Mouse (Mus musculus): ENCODE data around the gene Tnik. TPM values are rescaled to one million over a fixed set of nuclear protein-coding genes. Genes with fewer than 3 reads are reported as not detected.

Tnik gene
- polyA plus RNA-seq, 1 experiment from 2014 or later, result 40.1 TPM

GRCm38 (mm10) chr3:28346476-28346875, 83.5 kb downstream of the Tnik start:
- 82% methylated on average over 4 of the region's 4 CpGs for WGBS
- H3K4me1 ChIP-seq (replicated peaks; ENCODE audit: control insufficient read depth, insufficient read depth, low read length), result no peaks in the 10 kb centered on the region
- no peak for DNase-seq (ENCODE audit: low spot score)
- no peaks in the 10 kb centered on the region for H3K36me3 ChIP-seq (ENCODE audit: control insufficient read depth, insufficient read depth, low read length)
- H3K9me3 ChIP-seq (ENCODE audit: control insufficient read depth, low read length), result no peaks in the 10 kb centered on the region
- no peak overlapping the region for H3K4me3 ChIP-seq (ENCODE audit: low read depth, low read length)
- no peak overlapping the region for H3K9ac ChIP-seq (ENCODE audit: low read depth, low read length)
- no peak for ATAC-seq (ENCODE audit: low FRiP score)
- no peaks in the 10 kb centered on the region; the same call in 1 of the 2 replicates for H3K27me3 ChIP-seq (ENCODE audit: control insufficient read depth, insufficient read depth, low read length)
- no peak overlapping the region for H3K4me2 ChIP-seq (replicated peaks; ENCODE audit: low read depth, low read length)
- H3K27ac ChIP-seq (ENCODE audit: low read depth, low read length), result no peak overlapping the region

GRCm38 (mm10) chr3:28348746-28349145, 85.7 kb downstream of the Tnik start:
- 95% methylated on average over 1 of the region's 1 CpGs for WGBS
- no peaks in the 10 kb centered on the region for H3K9me3 ChIP-seq (ENCODE audit: control insufficient read depth, low read length)
- no peak overlapping the region for H3K4me2 ChIP-seq (replicated peaks; ENCODE audit: low read depth, low read length)
- DNase-seq (ENCODE audit: low spot score), result no peak
- H3K4me1 ChIP-seq (replicated peaks; ENCODE audit: control insufficient read depth, insufficient read depth, low read length), result no peaks in the 10 kb centered on the region
- H3K27me3 ChIP-seq (ENCODE audit: control insufficient read depth, insufficient read depth, low read length), result no peaks in the 10 kb centered on the region
- no peak for ATAC-seq (ENCODE audit: low FRiP score)
- H3K27ac ChIP-seq (ENCODE audit: low read depth, low read length), result no peak overlapping the region
- H3K9ac ChIP-seq (ENCODE audit: low read depth, low read length), result no peak overlapping the region
- no peaks in the 10 kb centered on the region for H3K36me3 ChIP-seq (ENCODE audit: control insufficient read depth, insufficient read depth, low read length)
- H3K4me3 ChIP-seq (ENCODE audit: low read depth, low read length), result no peak overlapping the region

GRCm38 (mm10) chr3:28350147-28350801, 87.3 kb downstream of the Tnik start:
- no peak overlapping the region for H3K4me2 ChIP-seq (replicated peaks; ENCODE audit: low read depth, low read length)
- ATAC-seq (ENCODE audit: low FRiP score), result no peak
- H3K4me3 ChIP-seq (ENCODE audit: low read depth, low read length), result no peak overlapping the region
- H3K36me3 ChIP-seq (ENCODE audit: control insufficient read depth, insufficient read depth, low read length), result no peaks in the 10 kb centered on the region
- WGBS, result 85% methylated on average over 10 of the region's 10 CpGs
- H3K9me3 ChIP-seq (ENCODE audit: control insufficient read depth, low read length), result no peaks in the 10 kb centered on the region
- DNase-seq (ENCODE audit: low spot score), result no peak
- H3K27ac ChIP-seq (ENCODE audit: low read depth, low read length), result no peak overlapping the region
- no peaks in the 10 kb centered on the region for H3K27me3 ChIP-seq (ENCODE audit: control insufficient read depth, insufficient read depth, low read length)
- H3K9ac ChIP-seq (ENCODE audit: low read depth, low read length), result no peak overlapping the region
- no peaks in the 10 kb centered on the region for H3K4me1 ChIP-seq (replicated peaks; ENCODE audit: control insufficient read depth, insufficient read depth, low read length)

GRCm38 (mm10) chr3:28358391-28358790, 95.4 kb downstream of the Tnik start:
- no peak overlapping the region for H3K9ac ChIP-seq (ENCODE audit: low read depth, low read length)
- no peak for DNase-seq (ENCODE audit: low spot score)
- H3K36me3 ChIP-seq (ENCODE audit: control insufficient read depth, insufficient read depth, low read length), result no peaks in the 10 kb centered on the region
- ATAC-seq (ENCODE audit: low FRiP score), result no peak
- WGBS, result 77% methylated on average over 2 of the region's 2 CpGs
- no peaks in the 10 kb centered on the region for H3K9me3 ChIP-seq (ENCODE audit: control insufficient read depth, low read length)
- no peak overlapping the region for H3K4me2 ChIP-seq (replicated peaks; ENCODE audit: low read depth, low read length)
- H3K27me3 ChIP-seq (ENCODE audit: control insufficient read depth, insufficient read depth, low read length), result no peaks in the 10 kb centered on the region
- no peaks in the 10 kb centered on the region for H3K4me1 ChIP-seq (replicated peaks; ENCODE audit: control insufficient read depth, insufficient read depth, low read length)
- H3K27ac ChIP-seq (ENCODE audit: low read depth, low read length), result no peak overlapping the region
- H3K4me3 ChIP-seq (ENCODE audit: low read depth, low read length), result no peak overlapping the region

- no peaks in the 10 kb centered on the region for H3K27me3 ChIP-seq (ENCODE audit: control insufficient read depth, insufficient read depth, low read length)
- DNase-seq (ENCODE audit: low spot score) (no peak), ATAC-seq (ENCODE audit: low FRiP score) (no peak)
- no peaks in the 10 kb centered on the region for H3K9me3 ChIP-seq (ENCODE audit: control insufficient read depth, low read length)
- no peak overlapping the region for H3K27ac ChIP-seq (ENCODE audit: low read depth, low read length)
- no peaks in the 10 kb centered on the region for H3K4me1 ChIP-seq (replicated peaks; ENCODE audit: control insufficient read depth, insufficient read depth, low read length)
- WGBS, result 75% methylated on average over 6 of the region's 6 CpGs
- no peak overlapping the region for H3K4me2 ChIP-seq (replicated peaks; ENCODE audit: low read depth, low read length)
- H3K36me3 ChIP-seq (ENCODE audit: control insufficient read depth, insufficient read depth, low read length), result no peaks in the 10 kb centered on the region
- H3K9ac ChIP-seq (ENCODE audit: low read depth, low read length), result no peak overlapping the region
- no peak overlapping the region for H3K4me3 ChIP-seq (ENCODE audit: low read depth, low read length)
Observed at GRCm38 (mm10) chr3:28359138-28359537, 96.1 kb downstream of the Tnik start.

- H3K4me1 ChIP-seq (replicated peaks; ENCODE audit: control insufficient read depth, insufficient read depth, low read length), result no peaks in the 10 kb centered on the region
- H3K9me3 ChIP-seq (ENCODE audit: control insufficient read depth, low read length), result no peaks in the 10 kb centered on the region
- no peak overlapping the region for H3K27ac ChIP-seq (ENCODE audit: low read depth, low read length)
- H3K4me2 ChIP-seq (replicated peaks; ENCODE audit: low read depth, low read length), result no peak overlapping the region
- DNase-seq (ENCODE audit: low spot score) (no peak), ATAC-seq (ENCODE audit: low FRiP score) (no peak)
- H3K27me3 ChIP-seq (ENCODE audit: control insufficient read depth, insufficient read depth, low read length), result no peaks in the 10 kb centered on the region
- H3K4me3 ChIP-seq (ENCODE audit: low read depth, low read length), result no peak overlapping the region
- no peaks in the 10 kb centered on the region for H3K36me3 ChIP-seq (ENCODE audit: control insufficient read depth, insufficient read depth, low read length)
- H3K9ac ChIP-seq (ENCODE audit: low read depth, low read length), result no peak overlapping the region
- 91% methylated on average over 6 of the region's 6 CpGs for WGBS
Observed at GRCm38 (mm10) chr3:28361056-28361455, 98.0 kb downstream of the Tnik start.

- WGBS, result 62% methylated on average over 5 of the region's 5 CpGs
- DNase-seq (ENCODE audit: low spot score) (peak; percentile 22), ATAC-seq (ENCODE audit: low FRiP score) (no peak)
- H3K27me3 ChIP-seq (ENCODE audit: control insufficient read depth, insufficient read depth, low read length), result no peaks in the 10 kb centered on the region
- no peaks in the 10 kb centered on the region for H3K9me3 ChIP-seq (ENCODE audit: control insufficient read depth, low read length)
- H3K36me3 ChIP-seq (ENCODE audit: control insufficient read depth, insufficient read depth, low read length), result no peaks in the 10 kb centered on the region
- H3K27ac ChIP-seq (ENCODE audit: low read depth, low read length), result no peak overlapping the region
- H3K9ac ChIP-seq (ENCODE audit: low read depth, low read length), result no peak overlapping the region
- no peak overlapping the region for H3K4me3 ChIP-seq (ENCODE audit: low read depth, low read length)
- no peak overlapping the region for H3K4me2 ChIP-seq (replicated peaks; ENCODE audit: low read depth, low read length)
- H3K4me1 ChIP-seq (replicated peaks; ENCODE audit: control insufficient read depth, insufficient read depth, low read length), result no peaks in the 10 kb centered on the region
Observed at GRCm38 (mm10) chr3:28363441-28364125, 100.6 kb downstream of the Tnik start.

GRCm38 (mm10) chr3:28368746-28369145, 105.7 kb downstream of the Tnik start:
- H3K9ac ChIP-seq (ENCODE audit: low read depth, low read length), result no peak overlapping the region
- no peaks in the 10 kb centered on the region for H3K9me3 ChIP-seq (ENCODE audit: control insufficient read depth, low read length)
- no peaks in the 10 kb centered on the region for H3K36me3 ChIP-seq (ENCODE audit: control insufficient read depth, insufficient read depth, low read length)
- H3K4me2 ChIP-seq (replicated peaks; ENCODE audit: low read depth, low read length), result no peak overlapping the region
- DNase-seq (ENCODE audit: low spot score) (no peak), ATAC-seq (ENCODE audit: low FRiP score) (no peak)
- H3K27me3 ChIP-seq (ENCODE audit: control insufficient read depth, insufficient read depth, low read length), result no peaks in the 10 kb centered on the region
- H3K27ac ChIP-seq (ENCODE audit: low read depth, low read length), result no peak overlapping the region
- H3K4me3 ChIP-seq (ENCODE audit: low read depth, low read length), result no peak overlapping the region
- no peaks in the 10 kb centered on the region for H3K4me1 ChIP-seq (replicated peaks; ENCODE audit: control insufficient read depth, insufficient read depth, low read length)
- WGBS, result 82% methylated on average over 5 of the region's 5 CpGs

GRCm38 (mm10) chr3:28369266-28369665, 106.3 kb downstream of the Tnik start:
- whole genome bisulfite sequencing, result 92% methylated on average over 1 of the region's 1 CpGs

More at GRCm38 (mm10) chr3:28369266-28369665, 106.3 kb downstream of the Tnik start:
- Histone ChIP-seq H3K4me3 (ENCODE audit: low read depth, low read length) (no peak overlapping the region), H3K9me3 (ENCODE audit: control insufficient read depth, low read length) (no peaks in the 10 kb centered on the region), H3K27ac (ENCODE audit: low read depth, low read length) (no peak overlapping the region), H3K4me2 (replicated peaks; ENCODE audit: low read depth, low read length) (no peak overlapping the region), H3K4me1 (replicated peaks; ENCODE audit: control insufficient read depth, insufficient read depth, low read length) (no peaks in the 10 kb centered on the region), H3K27me3 (ENCODE audit: control insufficient read depth, insufficient read depth, low read length) (no peaks in the 10 kb centered on the region), H3K9ac (ENCODE audit: low read depth, low read length) (no peak overlapping the region), H3K36me3 (ENCODE audit: control insufficient read depth, insufficient read depth, low read length) (no peaks in the 10 kb centered on the region)
- DNase-seq (ENCODE audit: low spot score), result no peak
- no peak for ATAC-seq (ENCODE audit: low FRiP score)
